Mouse (Mus musculus) ES-E14 (cell line): ENCODE data around the gene Dctn2.

Experiments used
- CHD2 ChIP-seq: IDR thresholded peaks from 2 replicates; pipeline ENCODE4 v1.6.1; 2014; ENCODE audit warnings: mild to moderate bottlenecking, low read depth, low read length, inconsistent platforms
- HCFC1 ChIP-seq: IDR thresholded peaks from 2 replicates; pipeline ENCODE4 v1.6.1; 2012; ENCODE audit warnings: low read length, inconsistent platforms, borderline replicate concordance; ENCODE audit not compliant: insufficient read depth
- MAFK ChIP-seq: IDR thresholded peaks from 2 replicates; pipeline ENCODE4 v1.6.1; 2014; ENCODE audit warnings: mild to moderate bottlenecking, low read depth, low read length, inconsistent platforms; ENCODE audit not compliant: insufficient read depth
- ZC3H11A ChIP-seq: IDR thresholded peaks from 2 replicates; pipeline ENCODE4 v1.6.1; 2012; ENCODE audit warnings: low read depth, mild to moderate bottlenecking, inconsistent platforms, low read length, borderline replicate concordance
- ZNF384 ChIP-seq: IDR thresholded peaks from 2 replicates; pipeline ENCODE4 v1.6.1; 2012; ENCODE audit warnings: low read depth, low read length, inconsistent platforms

DNA sequence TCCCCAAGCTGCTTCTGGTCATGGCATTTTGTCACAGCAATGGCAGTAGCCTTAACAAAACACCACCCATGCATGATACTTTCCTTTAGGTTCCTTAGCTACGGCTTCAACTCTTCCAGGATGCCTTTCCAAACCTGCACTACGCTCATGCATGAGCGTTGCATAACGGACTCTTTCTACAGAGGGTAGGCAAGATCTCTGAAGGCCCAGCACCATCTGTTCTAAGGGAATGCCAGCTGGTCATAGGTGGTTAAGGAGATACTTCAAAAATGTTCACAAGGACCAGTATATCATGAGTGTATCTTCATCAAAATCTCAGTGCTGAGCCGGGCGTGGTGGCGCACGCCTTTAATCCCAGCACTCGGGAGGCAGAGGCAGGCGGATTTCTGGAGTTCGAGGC lies 49.7 kb upstream of the Dctn2 start:
- TF ChIP-seq MAFK (no peak), ZNF384 (no peak), ZC3H11A (no peak), CHD2 (no peak), HCFC1 (no peak)
